Mouse (Mus musculus) ovary, postnatal 10 days (tissue): ENCODE measurements at regions not wholly inside any gene's neighbourhood (a gene's known extent, or its start where the extent isn't known, plus 50 kb on each side); places are given as distances from the start of the nearest gene placed in this dataset.

Experiments
- DNase-seq: peaks from one replicate; pipeline ENCODE4 v3.0.0; 2022; ENCODE audit warnings: low spot score

GRCm38 (mm10) chr13:44506975-44507374, 222.3 kb upstream of the Jarid2 start:
- DNase-seq, result no peak

- DNase-seq, result no peak
Measured at GRCm38 (mm10) chr13:44509526-44510159, 219.6 kb upstream of the Jarid2 start.

DNA sequence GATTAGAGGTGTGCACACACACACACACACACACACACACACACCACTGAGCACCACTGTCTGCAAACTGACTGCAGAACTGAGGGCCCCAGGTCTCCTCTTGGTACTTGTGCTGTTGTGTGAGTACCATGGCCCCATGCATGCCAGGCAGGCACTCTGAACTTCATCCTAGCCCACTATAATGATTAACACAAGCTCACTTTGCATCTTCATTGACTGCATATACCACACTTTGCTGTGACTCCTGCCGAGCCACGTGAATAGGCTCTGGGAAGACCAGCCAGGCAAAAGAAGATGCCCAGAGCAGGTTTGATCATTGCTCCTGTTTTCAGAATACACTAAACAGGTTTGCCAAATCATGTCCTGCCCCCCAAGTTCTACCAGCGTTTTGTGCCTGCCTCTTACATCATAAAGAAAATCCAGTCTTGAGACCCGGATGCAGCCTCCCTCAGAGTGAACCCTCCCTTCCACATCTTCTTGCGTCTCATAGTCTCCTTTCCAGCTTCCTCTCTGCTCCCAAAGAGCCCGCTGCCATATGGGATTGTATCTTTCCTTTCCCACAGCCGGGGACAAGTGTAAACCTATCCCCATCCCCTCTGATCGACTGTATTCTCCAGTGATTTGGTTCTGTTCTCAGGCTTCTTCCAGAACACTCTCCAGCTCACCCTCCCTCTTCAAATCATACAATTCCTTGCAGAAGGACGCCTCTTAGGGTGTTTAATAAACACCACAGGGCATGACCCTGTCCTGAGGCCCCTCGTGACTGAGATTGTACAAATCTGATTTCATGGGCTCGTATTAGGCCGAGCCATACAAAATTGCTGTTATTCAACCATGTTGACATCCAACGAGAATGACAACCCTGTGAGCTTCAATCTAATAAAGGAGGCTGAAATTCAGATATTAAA, 215.6 kb upstream of the Jarid2 start:
- no peak for DNase-seq

DNA sequence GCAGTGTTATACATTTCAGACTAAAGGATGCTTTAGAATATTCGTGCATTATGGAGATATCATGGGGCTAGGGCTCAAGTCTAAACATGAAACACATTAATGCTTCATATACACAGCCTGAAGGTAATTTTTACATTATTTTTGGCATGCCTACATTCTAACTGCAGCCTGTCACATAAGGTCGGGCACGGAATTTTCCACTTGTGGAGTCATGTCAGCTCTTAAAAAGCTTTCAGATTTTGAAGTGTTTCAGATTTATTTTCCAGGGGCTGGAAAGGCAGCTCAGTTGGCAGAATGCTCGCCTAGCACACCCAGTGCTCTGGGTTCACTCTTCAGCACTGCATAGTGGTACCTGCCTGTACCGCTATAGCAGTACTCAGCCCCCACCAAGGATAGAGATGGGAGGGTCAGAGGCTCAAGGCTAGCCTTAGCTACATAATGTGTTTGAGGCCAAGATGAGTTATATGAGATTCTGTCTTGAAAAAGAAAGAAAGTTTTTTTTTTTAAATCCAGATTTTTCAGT, 214.6 kb upstream of the Jarid2 start:
- DNase-seq, result no peak

- DNase-seq, result no peak
Measured at GRCm38 (mm10) chr13:44516863-44517262, 212.4 kb upstream of the Jarid2 start.

GRCm38 (mm10) chr13:44517312-44517711, 212.0 kb upstream of the Jarid2 start:
- no peak for DNase-seq

DNA sequence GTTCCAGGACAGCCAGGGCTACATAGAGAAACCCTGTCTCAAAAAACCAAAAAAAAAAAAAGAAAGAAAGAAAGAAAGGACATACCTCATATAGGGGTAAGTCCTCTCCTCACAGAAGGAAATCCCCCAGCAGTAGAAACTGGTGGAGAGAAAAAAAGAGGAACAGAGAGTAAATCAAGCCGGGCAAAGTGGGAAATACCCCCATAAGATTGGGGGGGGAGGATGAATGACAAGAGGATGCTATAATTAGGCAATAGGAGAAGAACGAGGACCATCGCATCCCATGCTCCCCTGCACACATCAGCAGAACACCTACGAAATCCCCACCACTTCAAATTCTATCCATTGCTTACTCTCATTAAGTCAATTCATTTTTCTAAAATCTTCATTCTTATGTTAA, 211.1 kb upstream of the Jarid2 start:
- DNase-seq, result no peak

- no peak for DNase-seq
Measured at GRCm38 (mm10) chr13:44523516-44523915, 205.8 kb upstream of the Jarid2 start.

DNA sequence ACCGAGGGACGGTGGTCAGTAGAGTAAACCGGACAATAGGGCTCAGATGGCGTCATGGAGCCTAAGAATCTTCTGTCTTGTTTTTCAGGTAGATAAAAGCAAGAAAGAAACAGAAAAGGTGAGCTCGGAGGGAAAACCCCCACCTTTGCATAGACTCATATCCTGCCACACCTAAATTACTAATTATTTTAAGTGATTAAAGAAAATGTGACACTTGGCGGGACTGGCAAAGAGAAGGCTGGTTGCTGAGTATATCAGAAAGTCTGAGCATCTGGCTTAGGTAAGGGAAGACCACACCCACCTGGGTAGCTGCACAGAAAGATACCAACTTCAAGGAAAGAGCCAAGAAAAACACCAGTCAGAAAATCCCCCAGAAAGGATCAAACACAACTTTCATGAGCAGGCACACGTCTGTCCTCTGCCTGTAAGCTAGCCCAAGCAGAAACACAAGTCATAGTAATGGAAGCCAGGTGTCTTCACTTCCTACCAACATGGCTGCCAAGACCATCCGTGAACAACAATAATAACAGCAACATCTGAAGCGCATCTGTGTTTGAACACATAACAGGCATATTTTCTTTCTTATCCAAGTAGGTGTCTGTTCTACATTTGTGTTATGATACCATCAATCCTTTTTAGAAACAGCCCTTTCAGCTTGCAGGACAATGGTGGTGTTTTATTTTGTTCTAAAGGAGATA, 198.3 kb upstream of the Jarid2 start:
- DNase-seq, result no peak

GRCm38 (mm10) chr13:44532631-44533180, 196.6 kb upstream of the Jarid2 start:
- DNase-seq, result no peak

GRCm38 (mm10) chr13:44534575-44535080, 194.6 kb upstream of the Jarid2 start:
- no peak for DNase-seq

GRCm38 (mm10) chr13:44535441-44535840, 193.8 kb upstream of the Jarid2 start:
- DNase-seq, result no peak

DNA sequence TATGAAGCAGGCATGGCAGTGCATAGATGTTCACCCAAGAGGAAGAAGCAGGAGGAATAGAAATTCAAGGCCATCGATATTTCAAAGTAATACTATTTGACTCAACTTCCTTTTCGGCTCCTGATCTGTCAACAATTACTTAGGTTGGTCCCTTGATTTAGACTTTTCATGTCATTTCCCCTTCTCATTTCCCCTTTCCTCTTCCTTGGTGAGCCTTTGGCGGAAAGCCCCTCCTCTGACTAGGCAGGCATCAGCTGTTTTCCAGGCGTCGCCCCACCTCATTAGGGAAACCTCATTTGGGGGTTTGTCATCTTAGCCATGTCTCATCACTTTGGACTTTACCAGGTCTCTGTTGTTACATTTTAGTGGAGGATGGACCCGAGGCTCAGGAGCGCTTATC, 191.0 kb upstream of the Jarid2 start:
- no peak for DNase-seq

- DNase-seq, result no peak
Measured at GRCm38 (mm10) chr13:44540401-44540800, 188.9 kb upstream of the Jarid2 start.

- DNase-seq, result no peak
Measured at GRCm38 (mm10) chr13:44541243-44541653, 188.0 kb upstream of the Jarid2 start.

- no peak for DNase-seq
Measured at GRCm38 (mm10) chr13:44544786-44545185, 184.5 kb upstream of the Jarid2 start.

DNA sequence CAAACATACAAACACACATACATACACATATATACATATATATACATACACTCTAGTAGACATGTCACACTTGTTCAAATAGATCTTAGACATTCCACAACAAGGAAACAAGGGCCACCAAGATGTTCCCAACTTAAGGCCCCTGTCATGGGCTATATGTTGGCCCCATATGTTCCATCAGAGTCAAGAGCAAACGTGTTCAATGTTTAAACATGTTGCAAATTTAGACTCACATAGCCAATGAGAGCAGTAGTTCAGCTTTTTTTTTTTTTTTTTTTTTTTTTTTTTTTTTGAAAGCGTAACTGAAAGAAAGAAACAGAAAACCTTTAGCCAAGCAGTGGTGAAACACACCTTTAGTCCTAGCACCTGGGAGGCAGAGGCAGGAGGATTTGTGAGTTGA, 183.0 kb upstream of the Jarid2 start:
- no peak for DNase-seq

DNA sequence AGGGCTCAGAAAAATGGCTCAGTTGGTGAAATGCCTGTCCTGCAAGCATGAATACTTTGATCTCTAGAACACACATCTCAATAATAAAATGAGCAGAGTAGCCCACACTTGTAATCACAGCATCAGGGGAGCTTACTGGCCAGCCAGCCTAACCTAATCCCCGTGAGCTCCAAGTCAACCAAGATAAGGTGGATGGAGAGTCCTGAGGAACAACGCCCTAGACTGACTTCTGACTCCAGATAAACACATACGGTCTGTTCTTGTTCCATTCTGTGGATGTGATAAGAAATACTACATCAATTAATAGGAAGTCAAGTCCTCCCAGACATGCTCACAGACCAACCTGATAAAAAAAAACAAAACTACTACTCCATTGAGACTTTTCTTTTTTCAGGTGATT, 180.4 kb upstream of the Jarid2 start:
- DNase-seq, result no peak

DNA sequence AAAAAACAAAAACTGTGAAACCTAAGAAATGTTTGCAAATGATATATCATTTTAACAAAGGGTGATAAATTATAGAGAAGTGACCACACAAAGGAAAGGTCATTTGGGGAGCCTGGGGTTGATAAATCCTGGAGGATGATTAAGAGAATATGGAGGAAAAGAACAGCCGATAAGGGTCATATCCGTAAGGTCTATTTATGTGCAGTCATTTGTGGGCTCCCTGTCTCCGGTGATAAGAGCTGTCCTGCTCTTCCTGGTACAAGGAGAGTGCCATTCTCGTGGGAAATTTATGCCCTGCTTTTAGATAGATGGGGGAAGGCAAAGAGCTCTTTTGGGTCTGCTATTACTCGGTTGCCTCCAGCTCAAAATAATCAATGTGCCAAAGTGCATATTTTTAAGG, 175.9 kb upstream of the Jarid2 start:
- no peak for DNase-seq

- DNase-seq, result no peak
Measured at GRCm38 (mm10) chr13:44554686-44555463, 174.4 kb upstream of the Jarid2 start.

- no peak for DNase-seq
Measured at GRCm38 (mm10) chr13:44555979-44556378, 173.3 kb upstream of the Jarid2 start.
